Mouse (Mus musculus) lung, embryonic 15.5 days (tissue): ENCODE data around the gene A730046J19Rik. TPM values are rescaled to one million over a fixed set of nuclear protein-coding genes. Genes with fewer than 3 reads are reported as not detected.

Source experiments
- ATAC-seq: fragments of 200-750 bp; cut with Nextera tagmentation; 2 replicates; pipeline ENCODE4 v1.8.0; 2017; ENCODE audit warnings: moderate number of reproducible peaks, borderline replicate concordance; ENCODE audit not compliant: low FRiP score, low TSS enrichment; ENCODE audit errors: extremely low read depth
- H3K27ac ChIP-seq: fragments of 300-500 bp; sonication (generic); 2 replicates; pipeline ENCODE4 v1.5.1; 2015; ENCODE audit warnings: moderate library complexity, mild to moderate bottlenecking, inconsistent platforms
- H3K27me3 ChIP-seq: fragments of 300-500 bp; sonication (generic); 2 replicates; pipeline ENCODE4 v1.6.1; 2015; ENCODE audit warnings: inconsistent platforms
- H3K36me3 ChIP-seq: fragments of 300-500 bp; sonication (generic); 2 replicates; pipeline ENCODE4 v1.6.1; 2015; ENCODE audit warnings: inconsistent platforms
- H3K4me1 ChIP-seq: fragments of 300-500 bp; sonication (generic); 2 replicates; pipeline ENCODE4 v1.6.1; 2015; ENCODE audit warnings: inconsistent platforms
- H3K4me2 ChIP-seq: fragments of 300-500 bp; sonication (generic); 2 replicates; pipeline ENCODE4 v1.6.1; 2015; ENCODE audit warnings: inconsistent platforms, mild to moderate bottlenecking, moderate library complexity
- H3K4me3 ChIP-seq: fragments of 300-500 bp; sonication (generic); 2 replicates; pipeline ENCODE4 v1.5.1; 2015; ENCODE audit warnings: mild to moderate bottlenecking, inconsistent platforms
- H3K9ac ChIP-seq: fragments of 300-500 bp; sonication (generic); 2 replicates; pipeline ENCODE4 v1.6.1; 2015; ENCODE audit warnings: inconsistent platforms
- H3K9me3 ChIP-seq: fragments of 300-500 bp; sonication (generic); 2 replicates; pipeline ENCODE4 v1.6.1; 2016; ENCODE audit warnings: inconsistent platforms
- WGBS: fragments of 180-500 bp; shearing (Covaris S2); methylation state at CpG from one replicate; pipeline ENCODE4 v1.1.7; 2015; 5-methylcytosine and 5-hydroxymethylcytosine counted together
- polyA plus RNA-seq: library from polyadenylated mRNA; unstranded; fragments of >200 nt; fragmentation: Nextera tagmentation; extraction: Ambion mirVana; gene quantifications from 2 replicates; pipeline ENCODE4 v1.2.1, GENCODE M21; 2015

The A730046J19Rik gene
- polyA plus RNA-seq: 0.59 and 0.75 TPM in 2 replicates

DNA sequence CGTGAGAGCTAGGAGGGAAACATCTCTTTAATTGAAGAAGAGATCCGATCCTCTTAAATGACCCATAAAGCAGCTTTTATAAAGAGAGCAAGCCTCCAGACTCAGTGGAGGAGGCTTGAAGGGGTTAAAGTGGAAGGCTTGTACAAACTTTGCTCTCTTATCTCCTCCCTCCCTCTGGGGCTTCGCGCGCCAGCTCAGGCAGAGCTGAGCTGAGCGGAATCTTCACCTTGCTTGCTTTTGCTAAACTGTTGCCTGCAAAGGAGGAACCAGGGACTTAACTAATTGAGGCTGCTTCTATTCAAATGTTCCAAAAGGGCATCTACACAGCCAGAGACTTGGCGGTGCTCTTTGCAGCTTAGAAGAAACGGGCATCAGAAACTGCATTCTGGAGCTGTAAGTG lies at the start of gene A730046J19Rik:
Gene A730046J19Rik, plus strand, starts transcription at position 173 of the 400 bp plus-strand sequence.
- Histone ChIP-seq H3K4me3 (peak within 1 kb of the TSS; percentile 15; the same call in 1 of the 2 replicates), H3K27ac (no peak within 1 kb of the TSS), H3K9ac (no peak within 1 kb of the TSS), H3K9me3 (no peaks in the 10 kb centered on the region), H3K36me3 (no peaks in the 10 kb centered on the region), H3K4me1 (no peaks in the 10 kb centered on the region), H3K4me2 (peak within 1 kb of the TSS; percentile 34), H3K27me3 (no peaks in the 10 kb centered on the region)
- ATAC-seq: no peak
- 13% methylated on average over 8 of the region's 8 CpGs for WGBS

DNA sequence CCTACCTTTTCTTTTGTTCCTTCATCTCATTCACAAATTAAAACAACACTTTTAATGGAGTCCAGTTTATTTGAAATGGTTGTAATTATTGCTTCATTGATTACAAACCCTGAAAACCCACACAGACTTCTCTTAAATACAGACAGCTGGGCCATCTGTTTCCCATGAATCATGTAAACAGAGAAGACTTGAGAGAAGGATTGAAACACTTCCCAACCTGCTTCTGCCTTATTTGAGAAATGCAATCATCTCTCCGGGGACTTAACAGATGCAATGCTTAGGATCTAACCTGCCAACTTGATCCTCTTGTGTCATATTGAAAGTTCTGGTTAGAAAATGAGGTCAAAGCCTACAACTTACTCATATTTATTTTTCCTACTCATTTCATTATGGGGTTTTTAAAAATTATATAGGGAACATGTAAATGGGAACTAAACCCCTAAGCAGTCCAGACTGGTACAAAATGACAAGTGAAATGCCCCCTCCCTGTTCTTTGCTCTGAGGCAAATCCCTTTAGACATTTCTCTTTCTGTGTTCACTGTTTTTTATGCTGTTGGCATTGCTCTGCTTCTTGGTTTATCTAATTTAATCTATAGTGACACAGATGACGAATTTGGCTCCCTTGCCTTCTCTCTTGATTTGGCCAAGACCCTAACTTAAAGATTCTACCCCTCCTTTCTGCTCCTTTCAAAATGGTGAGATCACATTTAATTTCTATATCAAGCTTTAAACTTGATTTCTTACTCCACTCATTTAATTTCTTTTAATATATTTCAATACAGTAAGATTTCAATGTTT lies 48.7 kb upstream of the A730046J19Rik start:
- Histone ChIP-seq H3K9ac (no peak overlapping the region), H3K36me3 (no peaks in the 10 kb centered on the region), H3K4me2 (no peak overlapping the region), H3K4me1 (no peaks in the 10 kb centered on the region), H3K4me3 (no peak overlapping the region), H3K9me3 (no peaks in the 10 kb centered on the region), H3K27me3 (no peaks in the 10 kb centered on the region), H3K27ac (no peak overlapping the region)
- ATAC-seq: no peak
- WGBS: 35% methylated on average over 2 of the region's 2 CpGs

DNA sequence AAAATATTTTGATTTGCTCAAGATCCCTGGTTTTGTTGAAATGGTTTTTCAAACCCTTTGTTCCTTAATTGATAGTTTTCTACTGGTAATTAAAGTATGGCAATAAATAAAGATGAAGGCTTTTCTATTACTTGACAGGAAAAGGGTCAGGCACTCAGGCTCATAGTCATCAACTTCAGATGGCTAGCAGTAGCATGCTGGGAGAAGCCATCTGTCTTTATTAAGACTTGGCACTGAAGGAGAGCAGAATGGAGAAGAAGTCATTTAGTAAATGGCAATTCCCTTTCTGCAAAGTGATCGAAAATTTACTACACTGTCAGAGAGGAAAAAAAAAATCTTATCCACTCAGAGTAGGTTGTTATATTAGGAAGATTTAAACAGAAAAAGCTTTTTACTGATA lies 17.2 kb upstream of the A730046J19Rik start:
- no peaks in the 10 kb centered on the region for H3K36me3 ChIP-seq
- H3K9me3 ChIP-seq: no peaks in the 10 kb centered on the region
- WGBS: 63% methylated on average over 1 of the region's 1 CpGs
- H3K27ac ChIP-seq: no peak overlapping the region
- no peak overlapping the region for H3K4me2 ChIP-seq
- H3K4me3 ChIP-seq: no peak overlapping the region
- H3K27me3 ChIP-seq: no peaks in the 10 kb centered on the region
- H3K4me1 ChIP-seq: no peaks in the 10 kb centered on the region
- no peak for ATAC-seq
- no peak overlapping the region for H3K9ac ChIP-seq

DNA sequence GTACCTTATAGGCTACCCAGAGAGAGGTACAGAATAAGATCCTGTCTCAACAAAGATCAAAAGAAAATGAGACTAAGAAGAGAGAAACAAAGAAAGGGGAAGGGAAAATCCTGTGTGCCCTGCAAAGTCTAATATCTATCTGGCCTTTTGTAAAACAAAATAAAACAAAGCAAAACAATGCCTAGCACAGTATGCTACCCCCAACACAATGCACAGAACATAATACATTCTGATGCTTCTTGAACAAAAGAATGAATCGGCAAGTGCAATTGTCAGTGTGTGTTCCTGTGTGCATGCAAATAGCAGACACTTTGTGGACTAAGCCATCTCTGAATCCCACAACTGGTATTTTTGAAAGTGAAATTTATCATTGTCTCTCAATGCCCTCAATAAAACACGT lies 3.5 kb upstream of the A730046J19Rik start:
- Histone ChIP-seq H3K4me1 (no peaks in the 10 kb centered on the region), H3K9me3 (no peaks in the 10 kb centered on the region), H3K36me3 (no peaks in the 10 kb centered on the region), H3K27me3 (no peaks in the 10 kb centered on the region), H3K9ac (no peak overlapping the region), H3K4me3 (no peak overlapping the region), H3K27ac (no peak overlapping the region), H3K4me2 (no peak overlapping the region)
- 84% methylated on average over 2 of the region's 2 CpGs for WGBS
- no peak for ATAC-seq

DNA sequence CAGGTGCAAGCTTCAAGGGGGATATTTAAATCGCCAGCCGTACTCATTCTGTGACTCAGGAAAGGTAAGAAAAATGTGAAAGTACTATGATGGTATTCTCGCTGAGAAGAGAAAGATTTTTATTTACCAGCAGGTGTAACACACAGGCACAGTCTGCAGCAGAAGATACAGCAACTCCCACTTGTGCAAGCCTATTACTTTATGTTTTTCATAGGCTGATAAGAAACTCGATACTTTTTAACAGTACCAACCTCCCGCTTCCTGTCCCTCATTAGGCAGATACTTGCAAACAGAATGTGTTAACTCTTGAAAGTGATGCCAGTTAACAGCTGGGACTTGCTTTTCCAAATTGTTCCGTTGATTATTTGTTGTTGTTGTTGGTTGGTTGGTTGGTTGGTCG lies 616 bp downstream of the A730046J19Rik start:
- ATAC-seq: no peak
- Histone ChIP-seq H3K9ac (no peak overlapping the region), H3K4me1 (no peaks in the 10 kb centered on the region), H3K27ac (no peak overlapping the region), H3K36me3 (no peaks in the 10 kb centered on the region), H3K9me3 (no peaks in the 10 kb centered on the region), H3K4me2 (peak overlapping the region; percentile 34), H3K4me3 (0 out of 2 replicates have a peak overlapping the region, but pooled peaks have one; percentile 15), H3K27me3 (no peaks in the 10 kb centered on the region)
- 24% methylated on average over 7 of the region's 7 CpGs for WGBS

DNA sequence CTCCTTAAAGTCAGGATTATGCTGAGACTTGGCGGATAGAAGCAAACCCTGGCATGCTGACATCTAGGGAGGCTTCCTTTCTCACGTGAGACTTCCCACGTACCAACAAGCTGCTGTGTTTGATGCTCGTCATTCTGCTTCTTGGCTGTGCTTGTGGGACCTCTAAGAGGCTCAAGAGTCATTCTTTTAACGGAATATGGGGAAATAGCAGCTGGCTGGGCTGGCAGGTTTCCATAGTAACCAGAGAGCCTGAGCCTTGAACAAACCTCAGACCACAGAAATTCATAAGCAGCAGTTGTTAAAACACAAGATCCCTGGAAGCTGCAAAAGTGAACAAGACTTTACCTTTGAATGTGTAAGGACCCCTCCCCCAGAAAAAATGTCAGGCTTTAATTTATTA lies 9.4 kb downstream of the A730046J19Rik start:
- H3K4me3 ChIP-seq: no peak overlapping the region
- no peak for ATAC-seq
- H3K36me3 ChIP-seq: no peaks in the 10 kb centered on the region
- no peaks in the 10 kb centered on the region for H3K4me1 ChIP-seq
- H3K9me3 ChIP-seq: no peaks in the 10 kb centered on the region
- H3K27me3 ChIP-seq: no peaks in the 10 kb centered on the region
- H3K9ac ChIP-seq: no peak overlapping the region
- no peak overlapping the region for H3K27ac ChIP-seq
- H3K4me2 ChIP-seq: no peak overlapping the region
- 34% methylated on average over 5 of the region's 5 CpGs for WGBS

Other genes with a start within 250 kb of the A730046J19Rik start
- gene Dcx, start 220.4 kb upstream of the A730046J19Rik start, polyA plus RNA-seq: 2.5 TPM in 2 replicates
- gene Alg13, start 164.1 kb downstream of the A730046J19Rik start, polyA plus RNA-seq: 17.2 and 21.3 TPM in 2 replicates